ENCODE assay signal across 20 mouse cellular contexts in the genomic region with DNA sequence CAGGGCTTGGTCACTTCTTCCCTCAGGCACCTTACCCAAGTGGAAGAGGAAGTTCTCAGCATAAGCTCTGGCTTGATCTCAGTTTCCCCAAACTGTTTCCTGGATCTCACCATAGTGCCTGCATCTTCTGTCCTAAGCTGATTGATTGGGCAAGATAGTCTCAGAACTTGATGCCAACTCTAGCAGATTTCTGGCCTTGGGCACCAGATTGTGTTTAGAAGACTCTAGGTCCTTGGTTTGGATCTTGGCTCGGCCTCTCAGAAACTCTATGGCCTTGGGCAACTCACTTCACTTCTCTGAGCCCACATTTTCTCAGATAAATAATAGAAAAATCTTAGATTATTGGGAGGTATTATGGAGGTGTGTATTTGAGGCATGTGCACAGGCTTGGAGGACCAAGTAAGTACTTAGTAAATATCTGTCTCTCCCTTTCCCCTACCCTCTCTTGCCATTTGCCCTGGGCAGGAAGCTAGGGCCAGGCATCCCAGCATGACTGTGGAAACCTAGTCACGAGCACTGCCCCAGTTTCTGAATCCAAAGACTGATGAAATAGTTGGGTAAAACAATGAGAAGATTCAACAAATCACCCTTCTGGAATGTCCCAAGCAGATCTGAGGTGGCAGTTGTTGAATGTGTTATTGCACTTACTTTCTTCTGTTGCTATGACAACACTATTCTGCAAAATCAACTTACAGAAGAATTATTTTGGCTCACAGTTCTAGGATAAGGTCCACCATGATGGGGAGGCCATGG.
"Had no signal": no experiment of that assay in that cellular context is flagged by ENCODE, and none has a peak within 500 bp of the region (broad histone marks: within the 10 kb centered on the region; RNA-seq: fewer than 3 reads in every experiment).

No protein-coding gene starts in this region.

- H3K4me3 ChIP-seq: limb, embryonic 10.5 days; limb, embryonic 13.5 days; liver, embryonic 12.5 days; liver, embryonic 15.5 days; midbrain, embryonic 12.5 days; midbrain, embryonic 15.5 days; neural tube, embryonic 13.5 days; stomach, embryonic 15.5 days had no signal

- H3K27me3 ChIP-seq: limb, embryonic 13.5 days; liver, embryonic 12.5 days; liver, embryonic 15.5 days; midbrain, embryonic 12.5 days; midbrain, embryonic 15.5 days; neural tube, embryonic 13.5 days; stomach, embryonic 15.5 days had no signal

- DNase-seq: kidney, adult 18-20 months; kidney, adult 9 months; kidney, postnatal 14 days; kidney, postnatal 4 days; liver; lung, adult 2 months; lung, postnatal 14 days; lung, postnatal 4 days; right cerebral cortex, adult 18-20 months; right cerebral cortex, postnatal 25 days; spleen, adult 18-20 months; thymus, postnatal 25 days had no signal

- H3K4me2 ChIP-seq: limb, embryonic 13.5 days; liver, embryonic 12.5 days; liver, embryonic 15.5 days; midbrain, embryonic 12.5 days; midbrain, embryonic 15.5 days; neural tube, embryonic 13.5 days; stomach, embryonic 15.5 days had no signal

- H3K36me3 ChIP-seq: limb, embryonic 10.5 days; limb, embryonic 13.5 days; liver, embryonic 12.5 days; liver, embryonic 15.5 days; midbrain, embryonic 12.5 days; midbrain, embryonic 15.5 days; neural tube, embryonic 13.5 days; stomach, embryonic 15.5 days had no signal
